Mouse (Mus musculus): ENCODE results near the gene 1110032F04Rik.

DNA sequence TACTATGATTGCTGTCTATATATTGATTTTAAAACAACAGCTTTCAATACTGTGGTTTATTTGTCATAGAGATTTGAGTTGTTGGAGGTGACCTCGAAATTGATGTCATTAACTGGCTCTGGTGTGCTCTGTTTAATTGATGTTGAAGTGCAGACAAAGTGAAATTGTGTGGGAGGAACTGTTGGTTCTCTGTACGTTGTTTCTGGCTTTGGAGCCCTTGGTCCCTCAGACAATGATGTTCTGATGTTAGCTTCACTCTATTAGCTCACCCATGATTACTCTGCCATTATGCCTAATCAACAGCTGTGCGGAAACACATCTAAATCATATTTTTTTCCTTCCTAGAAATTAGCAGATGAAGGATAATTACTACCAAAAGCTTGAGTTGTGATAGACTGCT, 21.1 kb upstream of the 1110032F04Rik start:
- TF ChIP-seq CTCF (IDR thresholded peaks at IDR 0.05; ENCODE audit: borderline replicate concordance, extremely low read depth, insufficient read depth, insufficient read length): no peak
- no peak for TF ChIP-seq POLR2A (IDR thresholded peaks at IDR 0.05; ENCODE audit: borderline replicate concordance, extremely low read depth, insufficient read depth, insufficient read length, poor library complexity, severe bottlenecking)

Data from brain, embryonic 14.5 days (tissue).